Mouse (Mus musculus): ENCODE results near the gene Adcy4. TPM values are rescaled to one million over a fixed set of nuclear protein-coding genes. Genes with fewer than 3 reads are reported as not detected.
A peak's percentile ranks its signal among the peaks of the same experiment; 100 is the strongest.

Gene Adcy4
- polyA plus RNA-seq, 1 experiment: 7.8 TPM

GRCm38 (mm10) chr14:55769087-55769703 lies 14.7 kb downstream of the Adcy4 start:
- DNase-seq (ENCODE audit: low read depth): no peak
- TF ChIP-seq POLR2A (IDR thresholded peaks at IDR 0.05; ENCODE audit: borderline replicate concordance, extremely low read depth, insufficient read depth, insufficient read length, poor library complexity, severe bottlenecking): no peak
- TF ChIP-seq CTCF (IDR thresholded peaks at IDR 0.05; ENCODE audit: borderline replicate concordance, extremely low read depth, insufficient read depth, insufficient read length): no peak

GRCm38 (mm10) chr14:55768555-55768954 lies 15.3 kb downstream of the Adcy4 start:
- TF ChIP-seq CTCF (IDR thresholded peaks at IDR 0.05; ENCODE audit: borderline replicate concordance, extremely low read depth, insufficient read depth, insufficient read length): no peak
- TF ChIP-seq POLR2A (IDR thresholded peaks at IDR 0.05; ENCODE audit: borderline replicate concordance, extremely low read depth, insufficient read depth, insufficient read length, poor library complexity, severe bottlenecking): no peak
- no peak for DNase-seq (ENCODE audit: low read depth)

- no peak for TF ChIP-seq POLR2A (IDR thresholded peaks at IDR 0.05; ENCODE audit: borderline replicate concordance, extremely low read depth, insufficient read depth, insufficient read length, poor library complexity, severe bottlenecking)
- TF ChIP-seq CTCF (IDR thresholded peaks at IDR 0.05; ENCODE audit: borderline replicate concordance, extremely low read depth, insufficient read depth, insufficient read length): peak; percentile 43; the same call in 1 of the 2 replicates
These were observed 16.1 kb downstream of the Adcy4 start for GRCm38 (mm10) chr14:55767519-55768414.

GRCm38 (mm10) chr14:55765696-55766095 lies 18.2 kb downstream of the Adcy4 start, which contains the start of gene Ltb4r1:
Ltb4r1 (plus strand) TSS chr14:55765962.
- TF ChIP-seq CTCF (IDR thresholded peaks at IDR 0.05; ENCODE audit: borderline replicate concordance, extremely low read depth, insufficient read depth, insufficient read length) (no peak), POLR2A (IDR thresholded peaks at IDR 0.05; ENCODE audit: borderline replicate concordance, extremely low read depth, insufficient read depth, insufficient read length, poor library complexity, severe bottlenecking) (no peak)

More at GRCm38 (mm10) chr14:55767519-55768414, 16.1 kb downstream of the Adcy4 start:
- DNase-seq (ENCODE audit: low read depth): peak; percentile 64

GRCm38 (mm10) chr14:55763166-55763565 lies 20.7 kb downstream of the Adcy4 start:
- no peak for DNase-seq (ENCODE audit: low read depth)
- no peak for TF ChIP-seq POLR2A (IDR thresholded peaks at IDR 0.05; ENCODE audit: borderline replicate concordance, extremely low read depth, insufficient read depth, insufficient read length, poor library complexity, severe bottlenecking)
- TF ChIP-seq CTCF (IDR thresholded peaks at IDR 0.05; ENCODE audit: borderline replicate concordance, extremely low read depth, insufficient read depth, insufficient read length): no peak

More at GRCm38 (mm10) chr14:55765696-55766095, 18.2 kb downstream of the Adcy4 start, which contains the start of gene Ltb4r1:
- no peak for DNase-seq (ENCODE audit: low read depth)

- DNase-seq (ENCODE audit: low read depth): peak; percentile 71
- peak; percentile 50 for TF ChIP-seq CTCF (IDR thresholded peaks at IDR 0.05; ENCODE audit: borderline replicate concordance, extremely low read depth, insufficient read depth, insufficient read length)
- 0 out of 2 replicates have a peak, but pooled peaks have one; percentile 7 for TF ChIP-seq POLR2A (IDR thresholded peaks at IDR 0.05; ENCODE audit: borderline replicate concordance, extremely low read depth, insufficient read depth, insufficient read length, poor library complexity, severe bottlenecking)
These were observed 21.7 kb downstream of the Adcy4 start for GRCm38 (mm10) chr14:55762001-55762821.

- TF ChIP-seq CTCF (IDR thresholded peaks at IDR 0.05; ENCODE audit: borderline replicate concordance, extremely low read depth, insufficient read depth, insufficient read length) (no peak), POLR2A (IDR thresholded peaks at IDR 0.05; ENCODE audit: borderline replicate concordance, extremely low read depth, insufficient read depth, insufficient read length, poor library complexity, severe bottlenecking) (no peak)
- no peak for DNase-seq (ENCODE audit: low read depth)
These were observed 22.7 kb downstream of the Adcy4 start, which contains the start of gene Ltb4r2 for GRCm38 (mm10) chr14:55761163-55761562. Ltb4r2 (plus strand) TSS chr14:55761428.

- peak; percentile 76 for DNase-seq (ENCODE audit: low read depth)
- peak; percentile 73 for TF ChIP-seq CTCF (IDR thresholded peaks at IDR 0.05; ENCODE audit: borderline replicate concordance, extremely low read depth, insufficient read depth, insufficient read length)
These were observed 23.7 kb downstream of the Adcy4 start for GRCm38 (mm10) chr14:55760156-55760555.

- peak; percentile 69 for DNase-seq (ENCODE audit: low read depth)
- peak; percentile 70; the same call in 1 of the 2 replicates for TF ChIP-seq CTCF (IDR thresholded peaks at IDR 0.05; ENCODE audit: borderline replicate concordance, extremely low read depth, insufficient read depth, insufficient read length)
- TF ChIP-seq POLR2A (IDR thresholded peaks at IDR 0.05; ENCODE audit: borderline replicate concordance, extremely low read depth, insufficient read depth, insufficient read length, poor library complexity, severe bottlenecking): no peak
These were observed 25.5 kb downstream of the Adcy4 start, which contains the start of gene Cideb for GRCm38 (mm10) chr14:55758363-55758784. Cideb (minus strand) TSS chr14:55758458.

- DNase-seq (ENCODE audit: low read depth): no peak
- no peak for TF ChIP-seq CTCF (IDR thresholded peaks at IDR 0.05; ENCODE audit: borderline replicate concordance, extremely low read depth, insufficient read depth, insufficient read length)
- TF ChIP-seq POLR2A (IDR thresholded peaks at IDR 0.05; ENCODE audit: borderline replicate concordance, extremely low read depth, insufficient read depth, insufficient read length, poor library complexity, severe bottlenecking): no peak
These were observed 26.3 kb downstream of the Adcy4 start for GRCm38 (mm10) chr14:55757566-55757965.

Data from brain, embryonic 14.5 days (tissue).